Mouse (Mus musculus): ENCODE measurements around the gene Nomo1.

Gene Nomo1

DNA sequence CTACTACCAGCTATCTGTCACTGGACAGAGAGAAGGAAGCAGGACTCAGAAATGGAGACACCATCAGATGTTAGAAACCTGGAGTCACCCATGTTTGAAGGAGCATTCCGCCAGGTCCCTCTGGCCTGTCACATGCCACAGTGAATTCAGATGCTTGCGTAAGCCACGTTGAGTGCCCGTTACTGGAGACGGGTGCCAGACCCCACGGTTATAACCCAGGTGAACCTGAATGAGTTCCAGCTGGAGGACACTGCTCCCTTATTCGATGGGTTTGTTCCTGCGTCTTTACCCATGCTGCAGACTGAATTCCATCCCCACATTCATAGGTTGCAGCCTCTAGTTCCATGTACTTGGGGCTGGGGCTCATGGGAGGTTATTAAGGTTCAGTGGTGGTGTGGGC, 70.3 kb downstream of the Nomo1 start:
- no peak for DNase-seq

DNA sequence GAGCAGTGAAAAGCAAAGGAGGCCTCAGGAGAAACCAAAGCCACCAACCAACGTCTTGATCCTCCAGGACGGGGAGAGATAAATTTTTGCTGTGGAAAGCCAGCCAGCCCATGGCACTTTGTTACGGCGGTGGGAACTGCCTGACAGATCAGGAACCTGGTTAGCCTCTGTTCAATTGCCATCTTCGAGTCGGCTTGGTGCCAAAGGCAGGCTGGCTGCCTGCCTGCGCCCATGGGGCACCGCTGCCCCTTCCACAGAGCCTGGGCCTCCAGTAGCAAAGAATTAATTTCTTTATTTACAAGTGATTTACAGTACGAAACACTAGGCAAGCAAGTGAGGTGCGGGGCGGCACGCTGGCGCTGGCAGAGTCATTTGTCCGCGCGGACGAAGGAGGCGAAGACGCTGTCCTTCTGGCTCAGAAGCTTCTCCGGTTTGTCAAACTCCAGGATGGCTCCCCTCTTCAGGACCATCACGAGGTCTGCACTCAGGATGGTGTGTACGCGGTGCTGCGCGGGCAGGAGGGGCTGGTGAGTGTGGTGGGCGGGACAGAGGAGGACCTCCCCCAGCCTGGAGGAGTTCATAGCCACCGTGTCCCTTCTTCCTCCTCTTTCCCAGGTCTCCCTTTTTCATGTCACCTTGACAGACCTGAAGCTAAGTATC, 70.9 kb downstream of the Nomo1 start:
- DNase-seq = no peak

DNA sequence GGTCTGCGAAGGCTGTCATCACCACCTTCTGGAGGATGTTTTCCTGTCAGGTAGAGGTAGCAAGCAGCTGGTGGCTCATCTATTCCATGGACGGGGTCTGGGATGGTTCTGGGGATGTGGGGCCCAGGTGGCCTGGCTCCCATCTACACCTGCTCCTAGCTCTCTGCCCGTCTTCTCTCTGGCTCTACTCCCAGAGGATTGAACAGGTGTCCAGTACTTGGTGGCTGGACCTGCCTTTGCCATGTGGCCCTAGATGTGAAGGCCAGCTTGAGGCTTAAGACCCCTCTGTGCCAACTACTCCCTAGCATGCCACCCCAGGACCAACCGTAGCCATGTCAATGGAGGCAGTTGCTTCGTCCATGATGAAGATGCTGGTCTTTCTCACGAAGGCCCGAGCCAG, 72.0 kb downstream of the Nomo1 start:
- no peak for DNase-seq

DNA sequence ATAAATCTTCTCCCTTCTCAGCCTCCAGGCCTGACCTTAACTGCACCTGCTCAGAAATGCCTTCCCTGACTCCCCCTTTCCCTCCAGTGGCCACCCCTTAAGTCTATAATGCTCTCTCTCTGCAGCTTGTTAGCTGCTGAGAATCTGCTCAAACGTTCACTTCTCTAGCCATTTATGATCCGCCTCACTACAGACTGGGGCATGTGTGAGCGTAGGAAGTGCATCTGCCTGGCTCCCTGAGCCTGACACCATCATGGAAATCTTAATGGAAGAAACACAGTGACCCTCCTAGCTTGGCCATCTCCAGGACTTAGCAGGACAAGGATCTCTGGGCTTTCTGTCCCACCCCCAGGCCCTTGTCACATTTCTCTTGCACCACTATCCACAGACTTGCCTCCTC, 76.6 kb downstream of the Nomo1 start:
- DNase-seq = no peak

DNA sequence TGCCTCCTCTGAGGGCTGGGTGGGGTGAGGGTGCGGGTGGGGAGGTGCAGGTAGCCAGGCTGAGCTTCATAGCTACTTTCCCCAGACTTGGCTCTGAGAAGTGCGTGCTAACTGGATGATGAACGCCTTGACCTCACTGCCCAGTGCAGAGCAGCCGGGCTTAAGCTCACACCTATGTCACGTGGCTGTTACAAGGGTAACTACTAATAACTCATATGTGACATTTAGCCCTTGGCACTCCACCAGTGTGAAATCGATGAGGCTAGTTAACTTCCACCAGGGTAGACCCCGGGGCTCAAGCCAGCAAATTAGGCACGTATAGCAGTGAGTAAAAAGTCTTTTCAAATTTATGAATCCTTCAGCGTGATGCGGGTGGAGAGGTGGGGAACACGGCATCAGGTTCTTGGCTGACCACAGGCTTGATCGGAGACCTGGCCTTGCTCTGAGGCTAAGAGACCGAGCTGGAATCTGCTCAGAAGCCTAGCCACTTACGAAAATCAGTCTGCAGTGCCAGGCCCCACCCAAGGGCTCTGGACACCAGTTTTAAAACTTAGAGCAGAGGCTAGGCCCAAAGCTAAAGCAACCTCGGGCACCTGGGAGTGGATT, 77.8 kb downstream of the Nomo1 start:
- DNase-seq = no peak

DNA sequence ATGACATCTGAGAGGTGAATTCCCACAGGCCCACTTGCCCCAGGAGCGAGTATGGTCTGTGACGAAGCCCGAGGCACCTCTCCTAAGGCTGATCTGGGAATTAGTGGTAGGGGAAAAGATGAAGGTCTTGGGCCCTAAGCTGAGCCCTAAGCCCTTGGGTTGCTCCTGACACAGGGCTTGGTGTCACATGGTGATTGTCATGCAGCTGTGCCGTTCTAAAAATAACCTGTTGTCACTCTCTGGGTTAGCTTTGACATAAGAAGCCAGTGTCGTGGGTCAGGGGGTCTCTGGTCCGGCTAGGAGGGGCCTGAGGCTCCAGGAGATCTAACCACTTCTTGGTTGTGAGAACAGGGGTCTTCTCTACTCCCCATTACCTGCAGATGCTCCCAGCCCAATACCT, 78.4 kb downstream of the Nomo1 start:
- no peak for DNase-seq

DNA sequence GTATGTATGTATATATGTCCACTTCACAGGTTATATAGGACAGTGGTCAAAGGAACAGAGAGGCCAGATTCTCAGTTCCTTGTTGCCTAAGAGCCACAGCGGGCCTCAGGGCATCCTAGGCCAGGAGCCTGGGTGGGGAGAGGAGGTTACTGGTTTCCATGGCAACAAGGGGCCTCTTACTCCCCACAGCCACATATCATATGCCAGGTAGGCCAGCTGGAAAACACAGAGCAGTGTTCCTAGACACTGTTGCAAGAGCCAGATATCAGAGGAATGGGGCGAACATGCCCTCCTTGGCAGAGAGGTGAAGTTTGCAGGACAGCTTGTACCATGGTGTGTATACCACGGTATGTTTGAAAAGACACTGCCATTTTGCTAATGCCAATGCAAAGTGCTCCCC, 79.9 kb downstream of the Nomo1 start:
- no peak for DNase-seq

DNA sequence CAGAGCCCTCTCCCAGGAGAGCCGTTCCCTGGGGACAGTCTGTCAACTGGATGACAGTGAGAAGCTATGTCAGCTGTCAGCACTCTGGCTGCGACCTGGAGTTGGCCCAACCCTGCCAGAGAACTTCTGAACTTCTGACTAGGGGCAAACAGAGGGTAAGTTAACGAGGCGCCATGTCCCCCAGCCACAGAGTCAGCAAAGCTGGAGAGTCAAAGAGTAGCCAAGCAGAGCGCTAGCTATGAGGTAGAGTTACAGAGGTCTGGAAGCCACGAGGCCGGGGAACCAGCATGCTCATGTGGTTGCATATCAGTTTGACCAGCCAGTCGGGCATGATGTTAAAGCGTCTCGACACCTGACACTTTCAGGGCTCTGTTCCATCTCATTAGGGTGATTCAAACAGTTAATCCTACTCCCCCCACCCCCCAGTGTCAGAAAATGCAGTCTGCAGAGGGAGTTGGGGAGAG, 82.7 kb downstream of the Nomo1 start:
- no peak for DNase-seq

DNA sequence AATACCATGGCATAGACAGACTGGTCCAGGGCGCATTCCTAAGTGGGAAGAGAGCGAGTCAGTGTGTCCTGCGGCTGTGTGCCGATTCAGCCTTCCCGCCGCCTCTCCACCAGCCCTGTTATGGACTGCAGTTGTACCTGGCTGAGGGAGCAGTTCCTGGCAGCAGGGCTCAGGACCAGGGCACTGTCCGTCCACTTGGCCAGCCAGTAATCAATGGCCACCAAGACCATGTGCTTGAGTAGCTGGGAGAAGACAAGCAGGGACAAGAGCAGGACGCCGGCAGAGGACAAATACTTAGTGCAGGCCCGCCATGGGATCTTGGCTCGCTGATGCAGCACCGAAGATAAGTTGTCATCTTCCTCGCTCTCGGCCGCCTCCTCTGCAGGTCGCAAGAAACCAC, 83.5 kb downstream of the Nomo1 start:
- no peak for DNase-seq

DNA sequence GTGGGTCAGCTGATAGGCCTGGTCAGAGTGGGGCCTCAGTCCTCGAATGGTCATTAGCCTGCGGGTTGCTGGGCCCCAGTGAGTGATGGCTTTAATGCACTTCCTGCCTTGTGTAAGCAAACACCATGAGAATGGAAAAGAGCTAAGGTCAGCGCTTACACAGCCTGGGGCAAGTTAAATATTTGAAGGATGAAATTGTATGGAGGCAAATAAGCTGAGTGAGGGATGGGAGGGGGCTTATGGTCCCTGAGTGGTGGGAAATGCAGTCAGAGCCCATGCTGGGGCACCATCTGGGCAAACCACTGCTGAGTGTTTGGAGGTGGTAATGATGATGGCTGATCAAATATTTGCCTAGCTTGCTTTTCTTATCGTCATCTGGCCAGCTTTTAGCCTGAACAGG, 89.5 kb downstream of the Nomo1 start:
- DNase-seq = no peak

DNA sequence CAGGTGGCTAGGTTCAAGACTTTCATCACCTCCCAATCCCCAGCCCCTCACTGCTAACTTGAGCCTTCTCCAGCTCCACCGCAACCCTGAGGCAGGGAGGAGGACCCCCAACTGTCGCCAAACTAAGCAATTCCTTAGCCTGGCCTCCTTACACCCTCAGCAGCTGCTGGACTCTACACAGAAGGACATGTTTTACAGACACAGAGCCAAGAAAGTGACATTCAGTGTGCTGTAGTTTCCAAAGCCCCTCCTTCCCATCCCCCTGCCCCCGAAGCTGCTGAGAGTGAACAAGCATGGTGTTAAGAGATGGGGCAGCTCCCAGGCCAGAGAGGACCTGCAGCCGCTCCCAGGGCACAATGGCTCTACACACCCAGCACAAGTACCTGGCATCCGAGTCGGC, 91.0 kb downstream of the Nomo1 start:
- no peak for DNase-seq

DNA sequence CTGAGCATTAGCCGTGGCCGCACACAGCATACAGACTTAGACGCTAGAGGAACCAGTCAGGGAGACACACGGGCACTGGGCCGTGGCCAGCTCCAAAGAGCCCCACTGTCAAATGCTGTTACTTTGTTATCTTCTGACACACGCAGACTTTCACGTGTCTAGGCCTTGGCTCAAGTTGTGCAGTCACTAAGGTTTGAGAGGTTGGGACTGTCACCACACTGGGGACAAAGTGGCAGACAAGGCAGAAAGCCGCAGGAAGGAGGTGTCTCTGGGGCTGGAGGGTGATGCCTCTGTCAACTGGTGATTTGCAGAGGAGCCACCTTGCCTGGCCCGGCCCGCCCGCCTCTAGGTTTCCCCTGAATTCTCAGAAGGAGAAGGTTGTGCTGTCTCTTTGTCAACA, 91.8 kb downstream of the Nomo1 start:
- no peak for DNase-seq

DNA sequence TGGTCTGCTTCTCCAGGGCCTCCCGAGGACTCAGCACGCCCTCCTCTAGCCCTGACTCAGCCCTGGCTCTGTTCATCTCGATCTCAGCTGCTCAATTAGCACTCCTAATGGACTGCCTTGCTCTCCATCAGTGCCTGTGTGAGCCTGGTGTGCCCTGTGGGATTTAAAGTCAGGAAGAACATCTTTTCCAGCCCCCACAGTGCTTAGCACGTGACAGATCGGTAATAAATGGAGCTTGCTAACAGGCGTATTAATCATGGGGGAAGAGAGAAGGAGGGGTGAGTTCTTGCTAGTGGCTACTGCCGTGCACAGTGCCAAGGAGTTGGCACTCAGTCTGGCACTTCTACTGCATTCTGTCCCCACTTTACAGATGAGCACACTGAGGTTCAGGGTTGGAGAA, 94.7 kb downstream of the Nomo1 start:
- DNase-seq = no peak

DNA sequence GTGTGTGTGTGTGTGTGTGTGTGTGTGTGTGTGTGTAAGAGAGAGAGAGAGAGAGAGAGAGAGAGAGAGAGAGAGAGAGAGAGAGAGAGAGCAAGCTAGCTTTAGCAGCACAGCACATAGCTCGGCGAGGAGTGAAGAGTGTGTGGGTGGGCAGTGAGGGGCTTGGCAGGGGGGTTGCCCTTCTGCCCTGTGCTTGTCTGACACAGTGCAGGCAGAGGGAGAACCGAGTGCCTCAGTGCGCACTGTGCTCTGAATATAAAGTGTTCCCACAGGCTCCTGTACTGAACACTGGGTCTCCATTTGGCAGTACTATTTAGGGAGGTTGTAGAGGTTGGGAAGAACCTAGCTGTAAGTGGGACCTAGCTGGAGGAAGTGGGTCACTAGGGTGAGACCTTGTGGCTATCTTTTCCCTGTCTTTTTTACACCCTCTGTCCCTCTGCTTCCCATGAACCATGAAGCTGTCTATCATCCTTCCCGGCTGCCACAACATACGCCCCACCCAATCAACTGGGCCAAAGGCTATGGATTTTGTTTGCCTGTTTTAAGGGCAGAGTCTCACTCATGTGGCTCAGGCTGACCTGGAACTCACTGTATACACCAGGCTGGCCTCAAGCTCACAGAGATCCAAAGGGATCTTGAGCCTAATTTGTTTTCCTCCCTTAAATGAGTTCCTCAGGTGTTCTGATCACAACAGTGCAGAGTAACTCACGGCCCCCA, 96.1 kb downstream of the Nomo1 start:
- no peak for DNase-seq

DNA sequence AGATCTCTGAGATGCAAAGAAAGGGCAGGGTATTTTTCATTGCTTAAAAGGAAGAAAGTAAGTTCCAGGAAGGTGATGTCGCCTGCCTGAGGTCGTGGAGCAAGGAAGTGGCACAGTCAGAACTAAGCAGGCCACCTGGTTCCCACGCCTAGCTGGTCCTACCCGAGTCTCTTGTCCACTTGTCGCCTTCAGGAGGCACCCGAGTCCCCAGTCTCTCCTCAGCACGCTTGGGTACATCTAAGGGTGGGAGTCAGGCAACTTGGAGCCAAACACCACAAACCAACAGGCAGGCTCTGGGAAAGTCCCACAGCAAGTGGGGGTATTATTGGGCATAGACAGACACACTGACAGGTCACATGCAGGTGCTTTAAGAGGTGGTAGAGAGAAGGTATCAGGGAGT, 97.2 kb downstream of the Nomo1 start:
- DNase-seq = no peak

DNA sequence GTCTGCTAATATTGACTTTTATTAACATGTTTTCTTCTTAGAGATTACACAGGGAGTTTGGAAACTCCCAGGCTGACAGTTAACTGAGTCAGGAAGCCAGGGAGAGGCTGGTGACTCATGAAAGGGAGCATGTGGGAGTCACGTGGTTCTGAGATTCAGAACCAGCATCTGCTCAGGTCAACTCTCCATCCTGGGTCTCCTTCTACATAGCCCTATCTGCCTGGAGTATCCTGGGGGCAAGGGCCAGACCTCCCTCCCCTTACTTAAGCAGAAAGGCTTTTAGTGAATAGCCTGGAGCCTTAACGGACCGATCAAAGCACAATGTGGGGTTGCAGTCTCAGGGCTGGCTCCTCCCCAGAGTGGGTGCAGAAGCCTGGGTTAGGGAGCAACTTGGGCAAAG, 97.8 kb downstream of the Nomo1 start:
- DNase-seq = no peak

DNA sequence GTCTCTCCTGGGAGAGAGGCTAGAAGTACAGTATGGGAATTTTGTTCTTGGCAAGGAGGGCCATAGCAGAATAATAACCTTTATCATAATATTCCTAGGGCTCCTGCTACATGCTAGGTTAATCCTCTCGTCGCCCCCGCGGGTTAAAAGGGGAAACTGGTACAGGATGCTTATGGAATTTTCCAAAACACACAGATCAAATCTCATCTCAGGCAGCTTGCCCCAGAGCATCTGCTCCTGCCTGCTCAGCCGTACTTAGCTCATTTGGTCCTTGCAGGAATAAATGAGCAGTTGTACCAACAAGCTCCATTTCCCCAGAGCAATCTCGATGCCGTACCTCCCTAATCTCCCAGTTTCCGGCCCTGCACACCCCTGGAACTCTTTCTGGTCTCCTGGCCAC, 98.3 kb downstream of the Nomo1 start:
- DNase-seq = no peak

DNA sequence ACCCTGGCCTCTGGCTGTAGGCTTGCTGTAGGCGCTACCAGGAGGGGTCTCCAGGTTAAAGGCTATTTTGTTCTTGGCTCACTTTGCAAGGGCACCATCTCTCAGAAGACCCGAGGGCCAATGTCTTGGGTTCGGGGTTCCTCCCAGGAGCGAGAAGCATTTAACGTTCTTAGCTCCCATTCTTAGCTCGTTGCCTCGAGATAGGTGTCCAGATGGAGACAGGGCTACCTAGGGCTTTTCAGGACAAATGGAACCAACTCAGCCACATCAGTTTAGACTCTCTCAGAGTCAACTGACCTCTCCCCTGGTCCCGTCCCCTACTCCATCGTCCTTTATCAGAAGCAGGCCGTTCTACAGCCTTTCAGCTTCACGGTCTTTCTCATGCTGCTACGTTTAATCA, 98.7 kb downstream of the Nomo1 start:
- no peak for DNase-seq

Measured in B cell, adult 2 months (primary cell).